Mouse (Mus musculus) limb, embryonic 12.5 days (tissue): ENCODE results near the gene Tbc1d24. TPM values are rescaled to one million over a fixed set of nuclear protein-coding genes. Genes with fewer than 3 reads are reported as not detected.

Source experiments
- ATAC-seq: fragments of 200-750 bp; cut with Nextera tagmentation; 2 replicates; pipeline ENCODE4 v1.8.0; 2017; ENCODE audit warnings: low read depth, moderate TSS enrichment; ENCODE audit not compliant: insufficient number of reproducible peaks, insufficient read depth, low FRiP score, low TSS enrichment
- H3K27ac ChIP-seq: fragments of 300-500 bp; sonication (generic); 2 replicates; pipeline ENCODE4 v1.5.1; 2016; ENCODE audit warnings: mild to moderate bottlenecking, moderate library complexity
- H3K27me3 ChIP-seq: fragments of 300-500 bp; sonication (generic); 2 replicates; pipeline ENCODE4 v1.6.1; 2016; ENCODE audit warnings: mild to moderate bottlenecking, moderate library complexity
- H3K36me3 ChIP-seq: fragments of 300-500 bp; sonication (generic); 2 replicates; pipeline ENCODE4 v1.6.1; 2016; ENCODE audit warnings: mild to moderate bottlenecking, moderate library complexity
- H3K4me1 ChIP-seq: fragments of 300-500 bp; sonication (generic); replicated peaks from 2 replicates; pipeline ENCODE4 v1.6.1; 2016
- H3K4me2 ChIP-seq: fragments of 300-500 bp; sonication (generic); 2 replicates; pipeline ENCODE4 v1.6.1; 2016; ENCODE audit warnings: mild to moderate bottlenecking, moderate library complexity
- H3K4me3 ChIP-seq: fragments of 300-500 bp; sonication (generic); replicated peaks from 2 replicates; pipeline ENCODE4 v1.5.1; 2016; ENCODE audit warnings: mild to moderate bottlenecking
- H3K9ac ChIP-seq: fragments of 300-500 bp; sonication (generic); replicated peaks from 2 replicates; pipeline ENCODE4 v1.6.1; 2016; ENCODE audit warnings: mild to moderate bottlenecking, moderate library complexity
- H3K9me3 ChIP-seq: fragments of 300-500 bp; sonication (generic); 2 replicates; pipeline ENCODE4 v1.6.1; 2016; ENCODE audit warnings: mild to moderate bottlenecking, moderate library complexity
- WGBS: fragments of 180-500 bp; shearing (Covaris S2); methylation state at CpG from one replicate; pipeline ENCODE4 v1.1.7; 2016; 5-methylcytosine and 5-hydroxymethylcytosine counted together
- polyA plus RNA-seq: library from polyadenylated mRNA; unstranded; fragments of >200 nt; fragmentation: Nextera tagmentation; extraction: Ambion mirVana; gene quantifications from 2 replicates; pipeline ENCODE4 v1.2.1, GENCODE M21; 2016

The Tbc1d24 gene
- polyA plus RNA-seq: 6.7 and 9.9 TPM in 2 replicates

DNA sequence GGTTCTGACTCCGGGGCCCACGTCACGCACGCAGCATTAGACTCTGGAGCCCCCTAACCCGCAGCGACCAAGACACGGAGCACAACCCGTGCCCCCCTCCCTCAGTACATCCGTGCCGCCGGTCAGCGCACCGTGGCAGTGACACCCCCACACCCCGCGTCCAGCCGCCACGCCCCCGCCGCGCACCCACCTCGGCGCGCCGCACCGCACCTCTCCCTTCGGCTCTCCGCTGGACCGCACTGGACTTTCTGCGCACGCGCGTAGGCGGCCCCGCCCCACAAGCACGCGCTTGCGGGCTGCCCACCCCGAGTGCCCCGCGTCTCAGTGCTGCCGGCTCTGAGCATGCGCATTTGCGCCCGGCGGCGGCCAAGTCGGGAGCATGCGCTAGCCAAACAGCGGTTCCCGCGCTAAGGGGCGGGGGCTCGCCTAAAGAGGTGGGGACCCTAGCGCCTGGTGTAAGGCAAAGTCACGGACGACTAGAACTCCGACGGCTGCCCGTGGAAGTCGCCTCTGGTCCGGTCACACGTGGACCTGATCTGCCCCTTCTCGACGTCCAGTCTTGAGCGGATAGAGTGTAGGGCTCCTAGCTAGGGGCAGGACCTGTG, at the start of gene Tbc1d24:
TSS of gene Tbc1d24 (minus strand) at position 279 of the 605 bp plus-strand sequence.
- under 1% methylated on average over 65 of the region's 65 CpGs for WGBS
- Histone ChIP-seq H3K4me2 (peak within 1 kb of the TSS; percentile 95), H3K4me1 (peaks cover 68% of the 10 kb centered on the region), H3K9me3 (no peaks in the 10 kb centered on the region), H3K27ac (peak within 1 kb of the TSS; percentile 73), H3K9ac (peak within 1 kb of the TSS; percentile 79), H3K36me3 (peaks cover 9% of the 10 kb centered on the region; the same call in 1 of the 2 replicates), H3K27me3 (peaks cover 23% of the 10 kb centered on the region), H3K4me3 (peak within 1 kb of the TSS; percentile 65)
- peak; percentile 40 for ATAC-seq

DNA sequence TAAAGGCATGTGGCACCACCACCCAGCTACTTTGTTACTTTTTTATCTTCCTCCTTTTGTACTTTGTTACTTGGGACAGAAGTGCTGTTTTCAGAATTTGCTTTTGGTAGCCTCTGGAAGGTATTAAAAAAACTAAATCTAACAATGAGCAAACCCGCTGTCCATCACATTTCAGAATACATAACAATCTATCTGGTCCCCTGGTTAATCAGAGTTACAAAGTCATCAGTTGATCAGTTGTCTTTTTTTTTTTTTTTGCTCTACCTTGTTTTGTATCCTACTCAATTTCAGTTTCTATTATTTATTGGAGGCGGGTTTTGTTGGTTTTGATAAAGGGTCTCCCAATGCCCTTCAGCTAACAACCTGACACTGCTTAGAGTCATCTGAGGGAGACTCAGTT, 47.0 kb upstream of the Tbc1d24 start:
- H3K9me3 ChIP-seq: no peaks in the 10 kb centered on the region
- no peaks in the 10 kb centered on the region for H3K27me3 ChIP-seq
- H3K4me2 ChIP-seq: peak overlapping the region; percentile 67
- WGBS: 97% methylated on average over 2 of the region's 2 CpGs
- H3K4me3 ChIP-seq: no peak overlapping the region
- peaks cover 18% of the 10 kb centered on the region for H3K36me3 ChIP-seq
- no peak overlapping the region for H3K27ac ChIP-seq
- no peak overlapping the region for H3K9ac ChIP-seq
- no peak for ATAC-seq
- H3K4me1 ChIP-seq: peaks cover 13% of the 10 kb centered on the region

GRCm38 (mm10) chr17:24251320-24252069, 46.1 kb upstream of the Tbc1d24 start, which contains the start of gene Ccnf:
Gene Ccnf, minus strand, starts transcription at chr17:24251484.
- H3K4me3 ChIP-seq: peak within 1 kb of the TSS; percentile 75
- WGBS: 1% methylated on average over 48 of the region's 48 CpGs
- H3K27me3 ChIP-seq: no peaks in the 10 kb centered on the region
- peak within 1 kb of the TSS; percentile 85 for H3K9ac ChIP-seq
- peak within 1 kb of the TSS; percentile 86 for H3K27ac ChIP-seq
- peaks cover 13% of the 10 kb centered on the region for H3K4me1 ChIP-seq
- ATAC-seq: peak; percentile 99
- H3K4me2 ChIP-seq: peak within 1 kb of the TSS; percentile 67
- H3K9me3 ChIP-seq: no peaks in the 10 kb centered on the region
- peaks cover 26% of the 10 kb centered on the region for H3K36me3 ChIP-seq

DNA sequence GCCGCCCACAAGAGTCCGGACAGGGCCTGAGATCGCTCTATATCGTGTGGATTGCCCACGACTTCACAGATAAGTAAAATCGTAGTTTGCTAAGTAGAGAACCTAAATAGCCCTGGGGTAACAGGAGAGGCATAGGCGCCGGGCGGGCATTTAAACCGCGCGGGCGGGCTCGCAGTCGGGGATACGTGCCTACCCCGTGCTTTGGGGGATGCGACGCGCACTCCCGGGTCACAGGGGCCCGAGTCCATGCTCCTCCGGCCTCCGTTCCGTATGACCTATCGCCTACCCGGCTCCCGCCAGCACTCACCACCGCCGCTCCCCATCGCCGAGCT, 45.6 kb upstream of the Tbc1d24 start:
- H3K36me3 ChIP-seq: peaks cover 31% of the 10 kb centered on the region
- peak overlapping the region; percentile 85 for H3K9ac ChIP-seq
- H3K27me3 ChIP-seq: no peaks in the 10 kb centered on the region
- under 1% methylated on average over 32 of the region's 32 CpGs for WGBS
- peak overlapping the region; percentile 75 for H3K4me3 ChIP-seq
- H3K4me2 ChIP-seq: peak overlapping the region; percentile 67
- ATAC-seq: no peak; the same call in 1 of the 2 replicates
- H3K9me3 ChIP-seq: no peaks in the 10 kb centered on the region
- peak overlapping the region; percentile 74 for H3K27ac ChIP-seq
- peaks cover 13% of the 10 kb centered on the region for H3K4me1 ChIP-seq

DNA sequence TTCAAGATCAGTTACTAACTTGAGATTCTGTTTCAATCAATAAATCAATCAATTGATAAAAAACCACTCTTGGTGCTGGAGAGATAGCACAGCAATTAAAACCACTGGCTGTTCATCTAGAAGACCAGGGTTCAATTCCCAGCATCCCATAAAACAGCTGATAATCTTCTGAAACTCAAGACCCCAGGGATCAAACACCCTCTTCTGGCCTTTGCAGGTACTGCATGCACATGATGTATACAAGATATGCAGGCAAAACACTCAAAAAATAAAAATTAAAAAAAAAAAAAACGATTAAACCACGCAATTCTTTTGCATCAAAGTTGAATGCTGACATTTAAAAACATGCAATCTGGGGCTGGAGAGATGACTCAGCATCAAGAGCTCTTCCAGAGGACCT, 43.3 kb upstream of the Tbc1d24 start:
- no peak overlapping the region for H3K27ac ChIP-seq
- H3K9me3 ChIP-seq: peaks cover 11% of the 10 kb centered on the region
- ATAC-seq: no peak
- H3K4me1 ChIP-seq: peaks cover 13% of the 10 kb centered on the region
- peaks cover 49% of the 10 kb centered on the region for H3K36me3 ChIP-seq
- no peaks in the 10 kb centered on the region for H3K27me3 ChIP-seq
- H3K4me2 ChIP-seq: no peak overlapping the region
- 93% methylated on average over 2 of the region's 2 CpGs for WGBS
- H3K9ac ChIP-seq: no peak overlapping the region
- H3K4me3 ChIP-seq: no peak overlapping the region

GRCm38 (mm10) chr17:24244061-24244460, 38.7 kb upstream of the Tbc1d24 start:
- Histone ChIP-seq H3K9me3 (peaks cover 13% of the 10 kb centered on the region), H3K9ac (no peak overlapping the region), H3K4me2 (no peak overlapping the region), H3K36me3 (peaks cover 93% of the 10 kb centered on the region), H3K27me3 (no peaks in the 10 kb centered on the region), H3K4me3 (no peak overlapping the region), H3K27ac (no peak overlapping the region), H3K4me1 (no peaks in the 10 kb centered on the region)
- no peak for ATAC-seq
- 98% methylated on average over 8 of the region's 8 CpGs for WGBS

- Histone ChIP-seq H3K9ac (no peak overlapping the region), H3K4me1 (no peaks in the 10 kb centered on the region), H3K4me2 (no peak overlapping the region), H3K27ac (no peak overlapping the region), H3K9me3 (peaks cover 13% of the 10 kb centered on the region), H3K36me3 (peaks cover 93% of the 10 kb centered on the region), H3K4me3 (no peak overlapping the region), H3K27me3 (no peaks in the 10 kb centered on the region)
- 90% methylated on average over 4 of the region's 4 CpGs for WGBS
- no peak for ATAC-seq
These were observed 38.1 kb upstream of the Tbc1d24 start for GRCm38 (mm10) chr17:24243311-24243969.

DNA sequence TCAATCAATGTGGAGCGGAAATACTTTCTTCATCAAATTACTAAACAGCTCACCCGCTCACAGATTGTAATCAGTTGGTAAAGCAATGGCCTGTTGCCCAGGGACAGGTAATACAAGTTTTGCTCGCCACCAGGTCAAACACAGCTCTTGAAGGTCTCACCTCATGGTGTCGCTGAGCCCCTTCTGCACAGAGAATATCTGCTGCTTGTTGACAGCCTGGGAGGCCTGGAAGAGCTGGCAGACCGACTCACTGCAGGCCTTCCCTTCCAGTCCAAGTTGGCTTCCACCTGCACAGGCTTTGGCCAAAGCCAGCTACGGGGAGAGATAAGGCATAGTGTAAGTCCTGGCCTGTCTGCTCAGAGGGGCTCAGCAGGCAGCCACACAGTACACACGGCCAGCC, 31.6 kb upstream of the Tbc1d24 start:
- no peak overlapping the region for H3K4me3 ChIP-seq
- no peak for ATAC-seq
- H3K9me3 ChIP-seq: no peaks in the 10 kb centered on the region
- H3K36me3 ChIP-seq: peaks cover 100% of the 10 kb centered on the region
- WGBS: 95% methylated on average over 7 of the region's 7 CpGs
- no peaks in the 10 kb centered on the region for H3K27me3 ChIP-seq
- H3K4me1 ChIP-seq: no peaks in the 10 kb centered on the region
- H3K9ac ChIP-seq: no peak overlapping the region
- H3K4me2 ChIP-seq: no peak overlapping the region
- no peak overlapping the region for H3K27ac ChIP-seq

DNA sequence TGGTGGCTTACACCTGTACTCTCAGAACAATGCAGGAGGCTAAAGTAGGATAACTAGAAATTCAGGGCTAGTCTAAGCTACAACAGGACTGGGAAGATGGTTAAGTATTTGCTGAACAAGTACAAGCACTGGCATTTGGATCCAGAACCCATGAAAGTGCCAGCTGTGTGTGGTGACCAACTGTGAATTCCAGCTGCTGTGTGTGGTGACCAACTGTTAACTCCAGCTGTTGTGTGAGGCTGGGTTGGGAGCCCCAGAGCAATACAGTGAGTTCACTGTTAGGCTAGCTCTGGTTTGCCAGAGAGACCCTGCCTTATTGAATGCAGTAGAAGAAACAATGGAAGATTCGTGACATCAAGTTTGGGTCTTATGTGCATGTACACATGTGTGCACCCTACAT, 31.1 kb upstream of the Tbc1d24 start:
- H3K4me2 ChIP-seq: no peak overlapping the region
- H3K27ac ChIP-seq: no peak overlapping the region
- H3K4me3 ChIP-seq: no peak overlapping the region
- peaks cover 100% of the 10 kb centered on the region for H3K36me3 ChIP-seq
- no peak overlapping the region for H3K9ac ChIP-seq
- ATAC-seq: no peak
- H3K4me1 ChIP-seq: no peaks in the 10 kb centered on the region
- H3K27me3 ChIP-seq: no peaks in the 10 kb centered on the region
- no peaks in the 10 kb centered on the region for H3K9me3 ChIP-seq
- WGBS: 92% methylated on average over 1 of the region's 1 CpGs

GRCm38 (mm10) chr17:24227941-24228340, 22.6 kb upstream of the Tbc1d24 start:
- no peak overlapping the region for H3K9ac ChIP-seq
- peaks cover 100% of the 10 kb centered on the region for H3K36me3 ChIP-seq
- no peak overlapping the region for H3K4me3 ChIP-seq
- 78% methylated on average over 7 of the region's 7 CpGs for WGBS
- H3K27me3 ChIP-seq: no peaks in the 10 kb centered on the region
- no peak overlapping the region for H3K4me2 ChIP-seq
- no peaks in the 10 kb centered on the region for H3K4me1 ChIP-seq
- ATAC-seq: no peak
- H3K9me3 ChIP-seq: no peaks in the 10 kb centered on the region
- H3K27ac ChIP-seq: no peak overlapping the region

- peaks cover 95% of the 10 kb centered on the region for H3K36me3 ChIP-seq
- H3K9me3 ChIP-seq: no peaks in the 10 kb centered on the region
- no peak overlapping the region for H3K27ac ChIP-seq
- H3K27me3 ChIP-seq: no peaks in the 10 kb centered on the region
- H3K4me1 ChIP-seq: no peaks in the 10 kb centered on the region
- H3K4me3 ChIP-seq: no peak overlapping the region
- WGBS: 93% methylated on average over 8 of the region's 8 CpGs
- H3K4me2 ChIP-seq: no peak overlapping the region
- ATAC-seq: no peak
- no peak overlapping the region for H3K9ac ChIP-seq
These were observed 21.4 kb upstream of the Tbc1d24 start for GRCm38 (mm10) chr17:24226721-24227120.
